Mouse (Mus musculus): Measurements from ENCODE around the gene Axin2. TPM values are rescaled to one million over a fixed set of nuclear protein-coding genes. Genes with fewer than 3 reads are reported as not detected.

Axin2 gene
- polyA plus RNA-seq, 1 experiment from 2014 or later: 13.4 TPM

- peak overlapping the region; percentile 72 for H3K27ac ChIP-seq
- peaks cover 20% of the 10 kb centered on the region for H3K27me3 ChIP-seq (ENCODE audit: low read depth, poor library complexity, severe bottlenecking)
- 4% methylated on average over 24 of the region's 24 CpGs for WGBS
- no peaks in the 10 kb centered on the region for H3K36me3 ChIP-seq
- H3K9me3 ChIP-seq (replicated peaks): no peaks in the 10 kb centered on the region
- H3K4me1 ChIP-seq: peaks cover 49% of the 10 kb centered on the region
- peak overlapping the region; percentile 42 for H3K4me3 ChIP-seq
- no peak for DNase-seq (ENCODE audit: low spot score)
Measured at GRCm38 (mm10) chr11:108909396-108910195, 10.6 kb upstream of the Axin2 start.

GRCm38 (mm10) chr11:108910328-108910886 is 9.7 kb upstream of the Axin2 start:
- Histone ChIP-seq H3K4me1 (peaks cover 49% of the 10 kb centered on the region), H3K27ac (peak overlapping the region; percentile 56), H3K36me3 (no peaks in the 10 kb centered on the region), H3K4me3 (peak overlapping the region; percentile 42), H3K27me3 (ENCODE audit: low read depth, poor library complexity, severe bottlenecking) (peaks cover 20% of the 10 kb centered on the region), H3K9me3 (replicated peaks) (no peaks in the 10 kb centered on the region)
- WGBS: 3% methylated on average over 14 of the region's 14 CpGs
- no peak for DNase-seq (ENCODE audit: low spot score)

GRCm38 (mm10) chr11:108910903-108911302 is 9.2 kb upstream of the Axin2 start:
- Histone ChIP-seq H3K4me3 (peak overlapping the region; percentile 42), H3K27me3 (ENCODE audit: low read depth, poor library complexity, severe bottlenecking) (peaks cover 20% of the 10 kb centered on the region), H3K4me1 (peaks cover 49% of the 10 kb centered on the region), H3K27ac (peak overlapping the region; percentile 56; the same call in 1 of the 2 replicates), H3K9me3 (replicated peaks) (no peaks in the 10 kb centered on the region), H3K36me3 (no peaks in the 10 kb centered on the region)
- DNase-seq (ENCODE audit: low spot score): no peak
- 12% methylated on average over 7 of the region's 7 CpGs for WGBS

- Histone ChIP-seq H3K36me3 (no peaks in the 10 kb centered on the region), H3K27me3 (ENCODE audit: low read depth, poor library complexity, severe bottlenecking) (peaks cover 20% of the 10 kb centered on the region), H3K9me3 (replicated peaks) (no peaks in the 10 kb centered on the region; the same call in 1 of the 2 replicates), H3K4me3 (no peak overlapping the region), H3K27ac (no peak overlapping the region), H3K4me1 (peaks cover 40% of the 10 kb centered on the region)
- WGBS: 95% methylated on average over 12 of the region's 12 CpGs
- DNase-seq (ENCODE audit: low spot score): no peak
Measured at GRCm38 (mm10) chr11:108912174-108912573, 8.0 kb upstream of the Axin2 start.

- no peaks in the 10 kb centered on the region for H3K27me3 ChIP-seq (ENCODE audit: low read depth, poor library complexity, severe bottlenecking)
- H3K4me1 ChIP-seq: peaks cover 39% of the 10 kb centered on the region
- H3K27ac ChIP-seq: peak overlapping the region; percentile 47
- H3K36me3 ChIP-seq: no peaks in the 10 kb centered on the region
- no peak overlapping the region for H3K4me3 ChIP-seq
- no peaks in the 10 kb centered on the region; the same call in 1 of the 2 replicates for H3K9me3 ChIP-seq (replicated peaks)
- WGBS: 43% methylated on average over 12 of the region's 12 CpGs
- DNase-seq (ENCODE audit: low spot score): no peak
Measured at GRCm38 (mm10) chr11:108917422-108918324, 2.5 kb upstream of the Axin2 start.

- Histone ChIP-seq H3K4me1 (peaks cover 68% of the 10 kb centered on the region), H3K27ac (peak overlapping the region; percentile 98), H3K36me3 (peaks cover 15% of the 10 kb centered on the region), H3K27me3 (ENCODE audit: low read depth, poor library complexity, severe bottlenecking) (no peaks in the 10 kb centered on the region), H3K9me3 (replicated peaks) (no peaks in the 10 kb centered on the region; the same call in 1 of the 2 replicates), H3K4me3 (peak overlapping the region; percentile 95)
- peak; percentile 93 for DNase-seq (ENCODE audit: low spot score)
- under 1% methylated on average over 100 of the region's 104 CpGs for WGBS
Measured at GRCm38 (mm10) chr11:108920636-108921505, 722 bp downstream of the Axin2 start.

- DNase-seq (ENCODE audit: low spot score): peak; percentile 77
- H3K27ac ChIP-seq: peak overlapping the region; percentile 98
- H3K27me3 ChIP-seq (ENCODE audit: low read depth, poor library complexity, severe bottlenecking): no peaks in the 10 kb centered on the region
- peaks cover 77% of the 10 kb centered on the region for H3K4me1 ChIP-seq
- peak overlapping the region; percentile 95 for H3K4me3 ChIP-seq
- WGBS: under 1% methylated on average over 59 of the region's 62 CpGs
- H3K9me3 ChIP-seq (replicated peaks): no peaks in the 10 kb centered on the region; the same call in 1 of the 2 replicates
- H3K36me3 ChIP-seq: peaks cover 25% of the 10 kb centered on the region
Measured at GRCm38 (mm10) chr11:108921506-108922455, 1.6 kb downstream of the Axin2 start.

- H3K36me3 ChIP-seq: peaks cover 33% of the 10 kb centered on the region
- peak overlapping the region; percentile 95 for H3K4me3 ChIP-seq
- peaks cover 81% of the 10 kb centered on the region for H3K4me1 ChIP-seq
- DNase-seq (ENCODE audit: low spot score): peak; percentile 72
- under 1% methylated on average over 32 of the region's 32 CpGs for WGBS
- no peaks in the 10 kb centered on the region for H3K9me3 ChIP-seq (replicated peaks)
- peak overlapping the region; percentile 98 for H3K27ac ChIP-seq
- no peaks in the 10 kb centered on the region for H3K27me3 ChIP-seq (ENCODE audit: low read depth, poor library complexity, severe bottlenecking)
Measured at GRCm38 (mm10) chr11:108922511-108923187, 2.5 kb downstream of the Axin2 start.

GRCm38 (mm10) chr11:108923188-108923575 is 3.0 kb downstream of the Axin2 start:
- H3K4me1 ChIP-seq: peaks cover 81% of the 10 kb centered on the region
- DNase-seq (ENCODE audit: low spot score): peak; percentile 65

GRCm38 (mm10) chr11:108923781-108924180 is 3.6 kb downstream of the Axin2 start:
- no peaks in the 10 kb centered on the region for H3K9me3 ChIP-seq (replicated peaks)
- peaks cover 37% of the 10 kb centered on the region for H3K36me3 ChIP-seq
- no peaks in the 10 kb centered on the region for H3K27me3 ChIP-seq (ENCODE audit: low read depth, poor library complexity, severe bottlenecking)
- peak; percentile 46 for DNase-seq (ENCODE audit: low spot score)
- 9% methylated on average over 13 of the region's 13 CpGs for WGBS
- H3K27ac ChIP-seq: peak overlapping the region; percentile 98; the same call in 1 of the 2 replicates
- H3K4me3 ChIP-seq: peak overlapping the region; percentile 95
- H3K4me1 ChIP-seq: peaks cover 81% of the 10 kb centered on the region

More at GRCm38 (mm10) chr11:108923188-108923575, 3.0 kb downstream of the Axin2 start:
- H3K27ac ChIP-seq: peak overlapping the region; percentile 98
- peak overlapping the region; percentile 95 for H3K4me3 ChIP-seq
- H3K36me3 ChIP-seq: peaks cover 36% of the 10 kb centered on the region
- WGBS: under 1% methylated on average over 17 of the region's 17 CpGs
- H3K9me3 ChIP-seq (replicated peaks): no peaks in the 10 kb centered on the region
- no peaks in the 10 kb centered on the region for H3K27me3 ChIP-seq (ENCODE audit: low read depth, poor library complexity, severe bottlenecking)

Measured in limb, embryonic 10.5 days (tissue).